Mouse (Mus musculus) megakaryocyte, embryonic 14.5 days (primary cell): ENCODE measurements around the gene Bpifb6.

Source experiments
- FLI1 ChIP-seq: IDR thresholded peaks from 2 replicates; pipeline ENCODE4 v1.6.1; 2012; ENCODE audit warnings: low read length, inconsistent platforms, mixed read lengths
- GATA1 ChIP-seq: IDR thresholded peaks from 3 replicates; pipeline ENCODE4 v1.6.1; 2012; ENCODE audit warnings: mixed read lengths, low read length, inconsistent platforms, borderline replicate concordance

DNA sequence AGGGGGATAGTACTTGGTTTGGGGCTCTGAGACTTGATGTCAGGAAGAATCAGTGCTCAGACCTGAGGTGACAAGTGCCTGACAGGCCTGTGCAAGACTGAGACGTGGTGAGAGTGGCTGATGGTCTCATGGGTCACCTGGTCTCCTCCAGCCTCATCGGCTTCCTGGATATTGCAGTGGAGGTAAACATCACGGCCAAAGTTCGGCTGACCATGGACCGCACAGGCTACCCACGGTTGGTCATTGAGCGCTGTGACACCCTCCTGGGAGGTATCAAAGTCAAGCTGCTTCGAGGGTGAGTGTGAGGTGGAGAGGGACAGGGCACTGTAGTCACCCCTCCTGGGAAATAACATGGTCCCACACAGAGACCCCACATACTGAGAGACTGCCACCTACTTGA is 44.4 kb downstream of the Bpifb6 start:
- no peak for TF ChIP-seq GATA1
- no peak for TF ChIP-seq FLI1
